Mouse (Mus musculus): Measurements from ENCODE around the gene Med24. TPM values are rescaled to one million over a fixed set of nuclear protein-coding genes. Genes with fewer than 3 reads are reported as not detected.
A peak's percentile ranks its signal among the peaks of the same experiment; 100 is the strongest.

Med24 gene
- polyA plus RNA-seq, 2 experiments: 43.9 to 83.4 TPM

GRCm38 (mm10) chr11:98753264-98753663, 24.0 kb upstream of the Med24 start:
- Histone ChIP-seq H3K27me3 (ENCODE audit: control insufficient read depth, insufficient read depth, low read length) (no peaks in the 10 kb centered on the region), H3K4me2 (replicated peaks; ENCODE audit: low read depth, low read length, severe bottlenecking) (no peak overlapping the region), H3K9me3 (ENCODE audit: control insufficient read depth, low read length) (no peaks in the 10 kb centered on the region), H3K4me1 (ENCODE audit: control insufficient read depth, insufficient read depth, low read length) (peaks cover 56% of the 10 kb centered on the region), H3K27ac (replicated peaks; ENCODE audit: low read depth, low read length) (no peak overlapping the region), H3K9ac (ENCODE audit: low read depth, low read length, severe bottlenecking) (no peak overlapping the region), H3K4me3 (replicated peaks; ENCODE audit: low read length) (no peak overlapping the region), H3K36me3 (ENCODE audit: control insufficient read depth, insufficient read depth, low read length) (peaks cover 46% of the 10 kb centered on the region)
- no peak for TF ChIP-seq POLR2A (IDR thresholded peaks at IDR 0.05; ENCODE audit: borderline replicate concordance, extremely low read depth, insufficient read depth, insufficient read length)
- ATAC-seq (ENCODE audit: low FRiP score, low read depth) (no peak), DNase-seq (ENCODE audit: low spot score) (no peak)
- WGBS: 92% methylated on average over 5 of the region's 5 CpGs

GRCm38 (mm10) chr11:98752562-98753140, 23.4 kb upstream of the Med24 start:
- 86% methylated on average over 10 of the region's 10 CpGs for WGBS
- H3K4me1 ChIP-seq (ENCODE audit: control insufficient read depth, insufficient read depth, low read length): peaks cover 62% of the 10 kb centered on the region

GRCm38 (mm10) chr11:98751221-98751782, 22.1 kb upstream of the Med24 start:
- TF ChIP-seq POLR2A (IDR thresholded peaks at IDR 0.05; ENCODE audit: borderline replicate concordance, extremely low read depth, insufficient read depth, insufficient read length): no peak
- WGBS: 21% methylated on average over 6 of the region's 6 CpGs
- peaks cover 74% of the 10 kb centered on the region for H3K4me1 ChIP-seq (ENCODE audit: control insufficient read depth, insufficient read depth, low read length)
- no peak for DNase-seq (ENCODE audit: low spot score)
- no peak for ATAC-seq (ENCODE audit: low FRiP score, low read depth)
- no peaks in the 10 kb centered on the region for H3K9me3 ChIP-seq (ENCODE audit: control insufficient read depth, low read length)
- peak overlapping the region; percentile 11; the same call in 1 of the 2 replicates for H3K4me3 ChIP-seq (replicated peaks; ENCODE audit: low read length)
- H3K4me2 ChIP-seq (replicated peaks; ENCODE audit: low read depth, low read length, severe bottlenecking): peak overlapping the region; percentile 43
- H3K36me3 ChIP-seq (ENCODE audit: control insufficient read depth, insufficient read depth, low read length): peaks cover 30% of the 10 kb centered on the region
- peak overlapping the region; percentile 34; the same call in 1 of the 2 replicates for H3K9ac ChIP-seq (ENCODE audit: low read depth, low read length, severe bottlenecking)
- H3K27ac ChIP-seq (replicated peaks; ENCODE audit: low read depth, low read length): peak overlapping the region; percentile 65
- H3K27me3 ChIP-seq (ENCODE audit: control insufficient read depth, insufficient read depth, low read length): no peaks in the 10 kb centered on the region

More at GRCm38 (mm10) chr11:98752562-98753140, 23.4 kb upstream of the Med24 start:
- Histone ChIP-seq H3K27ac (replicated peaks; ENCODE audit: low read depth, low read length) (no peak overlapping the region), H3K4me2 (replicated peaks; ENCODE audit: low read depth, low read length, severe bottlenecking) (no peak overlapping the region), H3K36me3 (ENCODE audit: control insufficient read depth, insufficient read depth, low read length) (peaks cover 44% of the 10 kb centered on the region), H3K27me3 (ENCODE audit: control insufficient read depth, insufficient read depth, low read length) (no peaks in the 10 kb centered on the region), H3K9me3 (ENCODE audit: control insufficient read depth, low read length) (no peaks in the 10 kb centered on the region), H3K9ac (ENCODE audit: low read depth, low read length, severe bottlenecking) (no peak overlapping the region), H3K4me3 (replicated peaks; ENCODE audit: low read length) (no peak overlapping the region)
- DNase-seq (ENCODE audit: low spot score) (no peak), ATAC-seq (ENCODE audit: low FRiP score, low read depth) (no peak)
- no peak for TF ChIP-seq POLR2A (IDR thresholded peaks at IDR 0.05; ENCODE audit: borderline replicate concordance, extremely low read depth, insufficient read depth, insufficient read length)

GRCm38 (mm10) chr11:98750351-98751201, 21.3 kb upstream of the Med24 start:
- Histone ChIP-seq H3K4me1 (ENCODE audit: control insufficient read depth, insufficient read depth, low read length) (peaks cover 81% of the 10 kb centered on the region), H3K27me3 (ENCODE audit: control insufficient read depth, insufficient read depth, low read length) (no peaks in the 10 kb centered on the region), H3K4me2 (replicated peaks; ENCODE audit: low read depth, low read length, severe bottlenecking) (peak overlapping the region; percentile 43), H3K27ac (replicated peaks; ENCODE audit: low read depth, low read length) (peak overlapping the region; percentile 65), H3K9me3 (ENCODE audit: control insufficient read depth, low read length) (no peaks in the 10 kb centered on the region), H3K36me3 (ENCODE audit: control insufficient read depth, insufficient read depth, low read length) (peaks cover 23% of the 10 kb centered on the region), H3K9ac (ENCODE audit: low read depth, low read length, severe bottlenecking) (peak overlapping the region; percentile 34; the same call in 1 of the 2 replicates), H3K4me3 (replicated peaks; ENCODE audit: low read length) (peak overlapping the region; percentile 11; the same call in 1 of the 2 replicates)
- TF ChIP-seq POLR2A (IDR thresholded peaks at IDR 0.05; ENCODE audit: borderline replicate concordance, extremely low read depth, insufficient read depth, insufficient read length): no peak
- DNase-seq (ENCODE audit: low spot score) (no peak), ATAC-seq (ENCODE audit: low FRiP score, low read depth) (no peak)
- 35% methylated on average over 17 of the region's 17 CpGs for WGBS

- Histone ChIP-seq H3K9ac (ENCODE audit: low read depth, low read length, severe bottlenecking) (no peak overlapping the region), H3K27me3 (ENCODE audit: control insufficient read depth, insufficient read depth, low read length) (no peaks in the 10 kb centered on the region), H3K9me3 (ENCODE audit: control insufficient read depth, low read length) (no peaks in the 10 kb centered on the region), H3K4me3 (replicated peaks; ENCODE audit: low read length) (no peak overlapping the region), H3K36me3 (ENCODE audit: control insufficient read depth, insufficient read depth, low read length) (peaks cover 20% of the 10 kb centered on the region), H3K27ac (replicated peaks; ENCODE audit: low read depth, low read length) (0 out of 2 replicates have a peak overlapping the region, but pooled peaks have one; percentile 65), H3K4me1 (ENCODE audit: control insufficient read depth, insufficient read depth, low read length) (peaks cover 87% of the 10 kb centered on the region), H3K4me2 (replicated peaks; ENCODE audit: low read depth, low read length, severe bottlenecking) (0 out of 2 replicates have a peak overlapping the region, but pooled peaks have one; percentile 16)
- ATAC-seq (ENCODE audit: low FRiP score, low read depth) (no peak), DNase-seq (ENCODE audit: low spot score) (no peak)
- 42% methylated on average over 5 of the region's 5 CpGs for WGBS
- TF ChIP-seq POLR2A (IDR thresholded peaks at IDR 0.05; ENCODE audit: borderline replicate concordance, extremely low read depth, insufficient read depth, insufficient read length): no peak
Observed at GRCm38 (mm10) chr11:98749716-98750115, 20.5 kb upstream of the Med24 start.

Data from limb, embryonic 14.5 days (tissue).